Mouse (Mus musculus): ENCODE results near the gene Tmsb15a. TPM values are rescaled to one million over a fixed set of nuclear protein-coding genes. Genes with fewer than 3 reads are reported as not detected.
"Not testable (repeated sequence)": the region's sequence is repeated elsewhere in the genome, so short reads cannot be mapped to it uniquely, and the experiment has no call there.

The Tmsb15a gene
- 0.55 TPM in 1 of 2 replicates, not detected in the other for polyA plus RNA-seq (2014; fragmentation: Nextera tagmentation; extraction: Ambion mirVana)

- Histone ChIP-seq H3K4me3 (ENCODE audit: low read depth, low read length) (no peak within 1 kb of the TSS), H3K27me3 (replicated peaks; ENCODE audit: control insufficient read depth, insufficient read depth, low read length) (no peaks in the 10 kb centered on the region), H3K9ac (ENCODE audit: low read length) (no peak within 1 kb of the TSS), H3K9me3 (ENCODE audit: control insufficient read depth, low read length) (no peaks in the 10 kb centered on the region), H3K4me2 (ENCODE audit: low read length) (no peak within 1 kb of the TSS), H3K36me3 (ENCODE audit: control insufficient read depth, insufficient read depth, low read length) (no peaks in the 10 kb centered on the region), H3K4me1 (replicated peaks; ENCODE audit: control insufficient read depth, insufficient read depth, low read length) (no peaks in the 10 kb centered on the region), H3K27ac (ENCODE audit: low read depth) (no peak within 1 kb of the TSS)
- ATAC-seq (replicated peaks; ENCODE audit: low FRiP score, low TSS enrichment, low read depth) (no peak), DNase-seq (ENCODE audit: low spot score) (no peak)
- WGBS, result 83% methylated on average over 10 of the region's 10 CpGs
Observed at GRCm38 (mm10) chrX:135725161-135725560, at the start of gene Tmsb15a. Tmsb15a (minus strand) TSS chrX:135725261.

DNA sequence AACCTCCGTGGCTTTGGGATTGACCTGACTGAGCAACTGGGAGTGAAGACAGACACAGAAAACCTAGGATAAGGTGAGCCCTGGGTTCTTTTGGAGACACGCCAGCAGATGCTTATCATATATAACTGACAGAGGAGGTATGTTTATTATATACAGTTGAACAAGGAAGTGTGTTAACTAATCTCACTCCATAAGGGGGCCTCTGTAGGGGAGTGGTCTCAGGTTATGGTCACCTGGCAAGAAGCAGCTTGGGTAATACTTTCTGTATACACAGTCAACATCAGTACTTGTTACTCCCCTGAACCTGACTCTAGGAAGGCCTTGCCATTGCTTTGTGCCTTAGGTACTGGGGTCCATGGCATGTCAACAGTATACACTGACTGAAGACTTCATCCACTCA is 43.5 kb upstream of the Tmsb15a start:
- Histone ChIP-seq H3K4me3 (ENCODE audit: low read depth, low read length) (no peak overlapping the region), H3K9me3 (ENCODE audit: control insufficient read depth, low read length) (no peaks in the 10 kb centered on the region), H3K4me1 (replicated peaks; ENCODE audit: control insufficient read depth, insufficient read depth, low read length) (no peaks in the 10 kb centered on the region), H3K27ac (ENCODE audit: low read depth) (no peak overlapping the region), H3K9ac (ENCODE audit: low read length) (no peak overlapping the region), H3K27me3 (replicated peaks; ENCODE audit: control insufficient read depth, insufficient read depth, low read length) (no peaks in the 10 kb centered on the region), H3K4me2 (ENCODE audit: low read length) (no peak overlapping the region), H3K36me3 (ENCODE audit: control insufficient read depth, insufficient read depth, low read length) (no peaks in the 10 kb centered on the region)
- ATAC-seq (replicated peaks; ENCODE audit: low FRiP score, low TSS enrichment, low read depth), result 0 out of 2 replicates have a peak, but pooled peaks have one; percentile 15
- no peak for DNase-seq (ENCODE audit: low spot score)
- 47% methylated on average over 2 of the region's 2 CpGs for WGBS

GRCm38 (mm10) chrX:135768043-135768548 is 43.0 kb upstream of the Tmsb15a start:
- no peak overlapping the region for H3K27ac ChIP-seq (ENCODE audit: low read depth)
- no peak for DNase-seq (ENCODE audit: low spot score)
- no peaks in the 10 kb centered on the region for H3K4me1 ChIP-seq (replicated peaks; ENCODE audit: control insufficient read depth, insufficient read depth, low read length)
- no peak overlapping the region for H3K4me2 ChIP-seq (ENCODE audit: low read length)
- H3K4me3 ChIP-seq (ENCODE audit: low read depth, low read length), result no peak overlapping the region
- WGBS, result 43% methylated on average over 2 of the region's 3 CpGs
- H3K9ac ChIP-seq (ENCODE audit: low read length), result no peak overlapping the region
- no peaks in the 10 kb centered on the region for H3K9me3 ChIP-seq (ENCODE audit: control insufficient read depth, low read length)
- no peaks in the 10 kb centered on the region for H3K36me3 ChIP-seq (ENCODE audit: control insufficient read depth, insufficient read depth, low read length)
- H3K27me3 ChIP-seq (replicated peaks; ENCODE audit: control insufficient read depth, insufficient read depth, low read length), result no peaks in the 10 kb centered on the region
- no peak for ATAC-seq (replicated peaks; ENCODE audit: low FRiP score, low TSS enrichment, low read depth)

DNA sequence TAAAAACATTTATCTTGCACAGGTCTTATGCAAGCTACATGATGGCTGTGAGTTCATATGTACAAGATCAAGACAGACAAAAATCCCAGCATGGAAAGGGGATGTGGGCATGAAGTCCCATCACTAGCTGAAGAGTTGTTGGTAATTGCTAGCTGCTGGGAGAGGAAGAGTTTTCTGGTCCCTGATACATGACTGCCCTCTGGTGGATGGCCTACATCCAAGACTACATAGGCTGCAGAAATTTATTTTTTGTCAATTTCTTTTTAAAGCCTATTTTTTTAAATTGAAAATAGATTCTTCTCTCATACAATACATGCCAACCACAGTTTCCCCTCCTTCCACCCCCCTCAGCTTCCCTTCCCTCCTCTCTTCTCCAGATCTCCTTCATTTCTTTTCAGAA is 36.6 kb upstream of the Tmsb15a start:
- Histone ChIP-seq H3K27ac (ENCODE audit: low read depth) (no peak overlapping the region), H3K9me3 (ENCODE audit: control insufficient read depth, low read length) (no peaks in the 10 kb centered on the region), H3K36me3 (ENCODE audit: control insufficient read depth, insufficient read depth, low read length) (peaks cover 9% of the 10 kb centered on the region), H3K27me3 (replicated peaks; ENCODE audit: control insufficient read depth, insufficient read depth, low read length) (no peaks in the 10 kb centered on the region), H3K4me2 (ENCODE audit: low read length) (no peak overlapping the region), H3K4me1 (replicated peaks; ENCODE audit: control insufficient read depth, insufficient read depth, low read length) (no peaks in the 10 kb centered on the region), H3K4me3 (ENCODE audit: low read depth, low read length) (no peak overlapping the region), H3K9ac (ENCODE audit: low read length) (no peak overlapping the region)
- ATAC-seq (replicated peaks; ENCODE audit: low FRiP score, low TSS enrichment, low read depth) (no peak), DNase-seq (ENCODE audit: low spot score) (no peak)

- Histone ChIP-seq H3K4me3 (ENCODE audit: low read depth, low read length) (no peak overlapping the region), H3K27me3 (replicated peaks; ENCODE audit: control insufficient read depth, insufficient read depth, low read length) (no peaks in the 10 kb centered on the region), H3K36me3 (ENCODE audit: control insufficient read depth, insufficient read depth, low read length) (peaks cover 20% of the 10 kb centered on the region; the same call in 1 of the 2 replicates), H3K4me1 (replicated peaks; ENCODE audit: control insufficient read depth, insufficient read depth, low read length) (no peaks in the 10 kb centered on the region), H3K27ac (ENCODE audit: low read depth) (no peak overlapping the region), H3K4me2 (ENCODE audit: low read length) (no peak overlapping the region), H3K9me3 (ENCODE audit: control insufficient read depth, low read length) (no peaks in the 10 kb centered on the region), H3K9ac (ENCODE audit: low read length) (no peak overlapping the region)
- WGBS, result 6% methylated on average over 2 of the region's 2 CpGs
- peak; percentile 83 for DNase-seq (ENCODE audit: low spot score)
- no peak for ATAC-seq (replicated peaks; ENCODE audit: low FRiP score, low TSS enrichment, low read depth)
Observed at GRCm38 (mm10) chrX:135752832-135753231, 27.8 kb upstream of the Tmsb15a start.

GRCm38 (mm10) chrX:135745376-135745775 is 20.3 kb upstream of the Tmsb15a start:
- not testable (repeated sequence) for H3K9me3 ChIP-seq (ENCODE audit: control insufficient read depth, low read length); ATAC-seq (replicated peaks; ENCODE audit: low FRiP score, low TSS enrichment, low read depth); H3K4me2 ChIP-seq (ENCODE audit: low read length); H3K4me1 ChIP-seq (replicated peaks; ENCODE audit: control insufficient read depth, insufficient read depth, low read length); H3K4me3 ChIP-seq (ENCODE audit: low read depth, low read length); H3K36me3 ChIP-seq (ENCODE audit: control insufficient read depth, insufficient read depth, low read length); H3K27ac ChIP-seq (ENCODE audit: low read depth); H3K9ac ChIP-seq (ENCODE audit: low read length); DNase-seq (ENCODE audit: low spot score); H3K27me3 ChIP-seq (replicated peaks; ENCODE audit: control insufficient read depth, insufficient read depth, low read length)
- WGBS, result 88% methylated on average over 3 of the region's 3 CpGs

DNA sequence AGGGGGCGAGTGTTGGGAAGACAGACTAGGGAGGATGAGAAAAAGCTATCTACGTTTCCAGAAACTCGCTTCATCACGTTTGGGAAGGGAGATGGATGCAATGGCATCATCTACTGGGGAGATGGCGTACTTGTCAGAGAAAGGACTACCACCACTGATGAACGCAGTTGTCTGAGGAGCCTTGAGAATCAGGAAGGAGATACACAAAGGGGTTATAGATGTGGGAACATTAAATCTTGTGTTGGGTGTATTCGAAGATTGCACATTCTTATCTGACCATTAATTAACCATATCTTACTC is 17.9 kb upstream of the Tmsb15a start:
- H3K27ac ChIP-seq (ENCODE audit: low read depth), result no peak overlapping the region
- WGBS, result 14% methylated on average over 7 of the region's 7 CpGs
- H3K9ac ChIP-seq (ENCODE audit: low read length), result peak overlapping the region; percentile 55
- H3K36me3 ChIP-seq (ENCODE audit: control insufficient read depth, insufficient read depth, low read length), result 0 out of 2 replicates have a peak, but pooled peaks cover 3% of the 10 kb centered on the region
- no peaks in the 10 kb centered on the region for H3K4me1 ChIP-seq (replicated peaks; ENCODE audit: control insufficient read depth, insufficient read depth, low read length)
- no peak for DNase-seq (ENCODE audit: low spot score)
- peak overlapping the region; percentile 58 for H3K4me3 ChIP-seq (ENCODE audit: low read depth, low read length)
- no peaks in the 10 kb centered on the region for H3K9me3 ChIP-seq (ENCODE audit: control insufficient read depth, low read length)
- ATAC-seq (replicated peaks; ENCODE audit: low FRiP score, low TSS enrichment, low read depth), result no peak
- 0 out of 2 replicates have a peak, but pooled peaks cover 2% of the 10 kb centered on the region for H3K27me3 ChIP-seq (replicated peaks; ENCODE audit: control insufficient read depth, insufficient read depth, low read length)
- peak overlapping the region; percentile 55 for H3K4me2 ChIP-seq (ENCODE audit: low read length)

- H3K4me1 ChIP-seq (replicated peaks; ENCODE audit: control insufficient read depth, insufficient read depth, low read length), result no peaks in the 10 kb centered on the region
- H3K27ac ChIP-seq (ENCODE audit: low read depth), result 0 out of 2 replicates have a peak within 1 kb of the TSS, but pooled peaks have one; percentile 65
- WGBS, result 11% methylated on average over 48 of the region's 48 CpGs
- 0 out of 2 replicates have a peak, but pooled peaks cover 3% of the 10 kb centered on the region for H3K36me3 ChIP-seq (ENCODE audit: control insufficient read depth, insufficient read depth, low read length)
- no peaks in the 10 kb centered on the region for H3K9me3 ChIP-seq (ENCODE audit: control insufficient read depth, low read length)
- ATAC-seq (replicated peaks; ENCODE audit: low FRiP score, low TSS enrichment, low read depth), result peak; percentile 91
- peak within 1 kb of the TSS; percentile 55 for H3K9ac ChIP-seq (ENCODE audit: low read length)
- H3K4me2 ChIP-seq (ENCODE audit: low read length), result peak within 1 kb of the TSS; percentile 55
- peak within 1 kb of the TSS; percentile 58 for H3K4me3 ChIP-seq (ENCODE audit: low read depth, low read length)
- DNase-seq (ENCODE audit: low spot score), result peak; percentile 87
- H3K27me3 ChIP-seq (replicated peaks; ENCODE audit: control insufficient read depth, insufficient read depth, low read length), result 0 out of 2 replicates have a peak, but pooled peaks cover 2% of the 10 kb centered on the region
Observed at GRCm38 (mm10) chrX:135742304-135743055, 17.4 kb upstream of the Tmsb15a start, which contains the start of the genes Armcx5 and Gprasp1. Armcx5 (plus strand) TSS chrX:135742733. Gprasp1 (plus strand) TSS chrX:135742733.

All from intestine, embryonic 14.5 days (tissue).